17 mouse cellular contexts compared by ENCODE assay signal in genomic region chr2:5911282-5911965, GRCm38 (mm10). TPM values are rescaled to one million over a fixed set of nuclear protein-coding genes. Genes with fewer than 3 reads are reported as not detected.
A peak's percentile ranks its signal among the peaks of the same experiment; 100 is the strongest.
DNase-seq lines count a peak whose midpoint lies in the region; ATAC-seq lines count a peak whose summit lies in the region.
"Had no signal": no experiment of that assay in that cellular context is flagged by ENCODE, and none has a peak within 500 bp of the region (broad histone marks: within the 10 kb centered on the region; RNA-seq: fewer than 3 reads in every experiment).

No protein-coding gene starts in this region.

- H3K4me3 ChIP-seq in forebrain, embryonic 13.5 days = no peak overlapping the region
- no peak overlapping the region for H3K4me3 ChIP-seq in forebrain, embryonic 10.5 days
- H3K4me3 ChIP-seq in midbrain, embryonic 15.5 days = no peak overlapping the region
- H3K4me3 ChIP-seq in midbrain, embryonic 11.5 days (ENCODE audit: low read depth, low read length) = no peak overlapping the region
- H3K4me3 ChIP-seq in hindbrain, embryonic 16.5 days (ENCODE audit: low read length) = no peak overlapping the region
- H3K4me3 ChIP-seq: embryonic facial prominence, embryonic 13.5 days; heart, embryonic 13.5 days; myocyte had no signal

- H3K4me1 ChIP-seq in forebrain, embryonic 13.5 days = 0 out of 2 replicates have a peak, but pooled peaks cover 2% of the 10 kb centered on the region
- no peaks in the 10 kb centered on the region for H3K4me1 ChIP-seq in forebrain, embryonic 10.5 days
- H3K4me1 ChIP-seq in midbrain, embryonic 15.5 days = no peaks in the 10 kb centered on the region
- H3K4me1 ChIP-seq in midbrain, embryonic 11.5 days (ENCODE audit: control insufficient read depth, insufficient read depth, low read length) = no peaks in the 10 kb centered on the region
- no peaks in the 10 kb centered on the region for H3K4me1 ChIP-seq in hindbrain, embryonic 16.5 days (ENCODE audit: control insufficient read depth, insufficient read depth, low read depth, low read length)
- H3K4me1 ChIP-seq: embryonic facial prominence, embryonic 13.5 days; heart, embryonic 13.5 days had no signal

- no peak overlapping the region; the same call in 1 of the 2 replicates for H3K27ac ChIP-seq in forebrain, embryonic 13.5 days
- H3K27ac ChIP-seq in forebrain, embryonic 10.5 days = no peak overlapping the region
- H3K27ac ChIP-seq in midbrain, embryonic 15.5 days = no peak overlapping the region
- H3K27ac ChIP-seq in midbrain, embryonic 11.5 days (ENCODE audit: low read depth, low read length) = no peak overlapping the region
- H3K27ac ChIP-seq in hindbrain, embryonic 16.5 days (ENCODE audit: low read depth, low read length) = no peak overlapping the region
- H3K27ac ChIP-seq: embryonic facial prominence, embryonic 13.5 days; heart, embryonic 13.5 days; liver, embryonic 14.5 days had no signal

- WGBS in forebrain, embryonic 13.5 days = 72% methylated on average over 16 of the region's 16 CpGs
- WGBS in forebrain, embryonic 10.5 days = 84% methylated on average over 16 of the region's 16 CpGs
- 38% methylated on average over 16 of the region's 16 CpGs for WGBS in midbrain, embryonic 15.5 days
- 75% methylated on average over 16 of the region's 16 CpGs for WGBS in midbrain, embryonic 11.5 days
- 50% methylated on average over 16 of the region's 16 CpGs for WGBS in hindbrain, embryonic 16.5 days

- H3K4me2 ChIP-seq in forebrain, embryonic 13.5 days = no peak overlapping the region
- no peak overlapping the region for H3K4me2 ChIP-seq in midbrain, embryonic 15.5 days
- no peak overlapping the region for H3K4me2 ChIP-seq in midbrain, embryonic 11.5 days
- peak overlapping the region; percentile 2; the same call in 1 of the 2 replicates for H3K4me2 ChIP-seq in hindbrain, embryonic 16.5 days (ENCODE audit: low read length)
- H3K4me2 ChIP-seq: embryonic facial prominence, embryonic 13.5 days; heart, embryonic 13.5 days had no signal

- H3K27me3 ChIP-seq in forebrain, embryonic 13.5 days = no peaks in the 10 kb centered on the region
- no peaks in the 10 kb centered on the region for H3K27me3 ChIP-seq in forebrain, embryonic 10.5 days (ENCODE audit: poor library complexity, severe bottlenecking)
- no peaks in the 10 kb centered on the region for H3K27me3 ChIP-seq in midbrain, embryonic 15.5 days (replicated peaks)
- H3K27me3 ChIP-seq in midbrain, embryonic 11.5 days (ENCODE audit: control insufficient read depth, insufficient read depth, low read length) = no peaks in the 10 kb centered on the region
- H3K27me3 ChIP-seq in hindbrain, embryonic 16.5 days (replicated peaks; ENCODE audit: control insufficient read depth, insufficient read depth, low read length) = no peaks in the 10 kb centered on the region
- H3K27me3 ChIP-seq: embryonic facial prominence, embryonic 13.5 days; heart, embryonic 13.5 days had no signal

- peak; percentile 51; the same call in 1 of the 2 replicates for ATAC-seq in forebrain, embryonic 13.5 days
- 0 out of 2 replicates have a peak, but pooled peaks have one; percentile 48 for ATAC-seq in midbrain, embryonic 15.5 days (replicated peaks)
- no peak for ATAC-seq in midbrain, embryonic 11.5 days (ENCODE audit: low FRiP score)
- ATAC-seq in hindbrain, embryonic 16.5 days = peak; percentile 74; the same call in 1 of the 2 replicates

- no peak for DNase-seq in forebrain, embryonic 10.5 days (ENCODE audit: extremely low spot score, low spot score)
- peak; percentile 21 to 24 for DNase-seq in kidney, postnatal 4 days
- DNase-seq in kidney, postnatal 36 days = no peak
- no peak for DNase-seq in midbrain, embryonic 11.5 days (ENCODE audit: low spot score, missing footprints)
- no peak for DNase-seq in B cell, adult 2 months
- DNase-seq: adrenal gland, adult 8-10 months; cerebellum, adult 9-11 months; gastrocnemius, postnatal 36 days; kidney, adult 9 months had no signal

- H3K9ac ChIP-seq in forebrain, embryonic 13.5 days = no peak overlapping the region
- H3K9ac ChIP-seq in midbrain, embryonic 15.5 days = no peak overlapping the region
- no peak overlapping the region for H3K9ac ChIP-seq in midbrain, embryonic 11.5 days (ENCODE audit: low read length)
- no peak overlapping the region for H3K9ac ChIP-seq in hindbrain, embryonic 16.5 days (ENCODE audit: low read depth, low read length)
- H3K9ac ChIP-seq: embryonic facial prominence, embryonic 13.5 days; heart, embryonic 13.5 days; liver, embryonic 14.5 days had no signal

- no peaks in the 10 kb centered on the region for H3K9me3 ChIP-seq in forebrain, embryonic 13.5 days (replicated peaks)
- H3K9me3 ChIP-seq in forebrain, embryonic 10.5 days = no peaks in the 10 kb centered on the region
- no peaks in the 10 kb centered on the region for H3K9me3 ChIP-seq in midbrain, embryonic 15.5 days
- no peaks in the 10 kb centered on the region for H3K9me3 ChIP-seq in midbrain, embryonic 11.5 days (ENCODE audit: control insufficient read depth, low read length)
- no peaks in the 10 kb centered on the region for H3K9me3 ChIP-seq in hindbrain, embryonic 16.5 days (ENCODE audit: control insufficient read depth, low read length)
- H3K9me3 ChIP-seq: embryonic facial prominence, embryonic 13.5 days; G1E; heart, embryonic 13.5 days had no signal

- no peaks in the 10 kb centered on the region for H3K36me3 ChIP-seq in forebrain, embryonic 13.5 days (ENCODE audit: poor library complexity, severe bottlenecking)
- peaks cover 25% of the 10 kb centered on the region; the same call in 1 of the 2 replicates for H3K36me3 ChIP-seq in forebrain, embryonic 10.5 days (replicated peaks)
- H3K36me3 ChIP-seq in midbrain, embryonic 15.5 days (replicated peaks) = no peaks in the 10 kb centered on the region; the same call in 1 of the 2 replicates
- H3K36me3 ChIP-seq in midbrain, embryonic 11.5 days (ENCODE audit: control insufficient read depth, insufficient read depth, low read length) = peaks cover 2% of the 10 kb centered on the region; the same call in 1 of the 2 replicates
- H3K36me3 ChIP-seq in hindbrain, embryonic 16.5 days (ENCODE audit: control insufficient read depth, insufficient read depth, low read length) = 0 out of 2 replicates have a peak, but pooled peaks cover 8% of the 10 kb centered on the region
- H3K36me3 ChIP-seq: G1E had no signal

RNA-seq across cellular contexts. Expression of gene Sec61a2, which starts 16.2 kb away (rescaled TPM):
- polyA plus RNA-seq in forebrain, embryonic 13.5 days (2015; fragmentation: Nextera tagmentation; extraction: Ambion mirVana) = 80.4 and 88.6 TPM in 2 replicates
- 80.6 and 91.9 TPM in 2 replicates for polyA plus RNA-seq in forebrain, embryonic 10.5 days (2016; fragmentation: Nextera tagmentation; extraction: Ambion mirVana)
- polyA plus RNA-seq in midbrain, embryonic 15.5 days (2015; fragmentation: Nextera tagmentation; extraction: Ambion mirVana) = 110 and 114 TPM in 2 replicates
- 74.7 and 85.6 TPM in 2 replicates for polyA plus RNA-seq in midbrain, embryonic 11.5 days (2014; fragmentation: Nextera tagmentation; extraction: Ambion mirVana)
- 121 and 122 TPM in 2 replicates for polyA plus RNA-seq in hindbrain, embryonic 16.5 days (2015; fragmentation: Nextera tagmentation; extraction: Ambion mirVana)

RNA-seq across cellular contexts. Expression of gene Dhtkd1, which starts 31.2 kb away (rescaled TPM):
- 4.2 and 4.6 TPM in 2 replicates for polyA plus RNA-seq in forebrain, embryonic 13.5 days (2015; fragmentation: Nextera tagmentation; extraction: Ambion mirVana)
- polyA plus RNA-seq in forebrain, embryonic 10.5 days (2016; fragmentation: Nextera tagmentation; extraction: Ambion mirVana) = 5.5 and 5.8 TPM in 2 replicates
- polyA plus RNA-seq in midbrain, embryonic 15.5 days (2015; fragmentation: Nextera tagmentation; extraction: Ambion mirVana) = 7.4 and 8.4 TPM in 2 replicates
- 1.4 and 3.7 TPM in 2 replicates for polyA plus RNA-seq in midbrain, embryonic 11.5 days (2014; fragmentation: Nextera tagmentation; extraction: Ambion mirVana)
- 6.1 and 6.7 TPM in 2 replicates for polyA plus RNA-seq in hindbrain, embryonic 16.5 days (2015; fragmentation: Nextera tagmentation; extraction: Ambion mirVana)
- polyA plus RNA-seq: G1E had no signal

RNA-seq across cellular contexts. Expression of gene Upf2, which starts 39.8 kb away (rescaled TPM):
- polyA plus RNA-seq in forebrain, embryonic 13.5 days (2015; fragmentation: Nextera tagmentation; extraction: Ambion mirVana) = 9.9 and 10.7 TPM in 2 replicates
- 11.1 and 11.5 TPM in 2 replicates for polyA plus RNA-seq in forebrain, embryonic 10.5 days (2016; fragmentation: Nextera tagmentation; extraction: Ambion mirVana)
- 8.3 and 8.8 TPM in 2 replicates for polyA plus RNA-seq in midbrain, embryonic 15.5 days (2015; fragmentation: Nextera tagmentation; extraction: Ambion mirVana)
- 13.2 and 14.0 TPM in 2 replicates for polyA plus RNA-seq in midbrain, embryonic 11.5 days (2014; fragmentation: Nextera tagmentation; extraction: Ambion mirVana)
- polyA plus RNA-seq in hindbrain, embryonic 16.5 days (2015; fragmentation: Nextera tagmentation; extraction: Ambion mirVana) = 6.4 and 7.8 TPM in 2 replicates

RNA-seq across cellular contexts. Expression of gene Gm13199, which starts 48.7 kb away (rescaled TPM):
- 2.0 and 2.3 TPM in 2 replicates for polyA plus RNA-seq in forebrain, embryonic 13.5 days (2015; fragmentation: Nextera tagmentation; extraction: Ambion mirVana)
- 1.3 and 2.0 TPM in 2 replicates for polyA plus RNA-seq in forebrain, embryonic 10.5 days (2016; fragmentation: Nextera tagmentation; extraction: Ambion mirVana)
- 1.1 and 1.4 TPM in 2 replicates for polyA plus RNA-seq in midbrain, embryonic 15.5 days (2015; fragmentation: Nextera tagmentation; extraction: Ambion mirVana)
- 2.2 and 2.5 TPM in 2 replicates for polyA plus RNA-seq in midbrain, embryonic 11.5 days (2014; fragmentation: Nextera tagmentation; extraction: Ambion mirVana)
- polyA plus RNA-seq in hindbrain, embryonic 16.5 days (2015; fragmentation: Nextera tagmentation; extraction: Ambion mirVana) = 0.87 and 0.99 TPM in 2 replicates
- polyA plus RNA-seq: G1E had no signal

Comparison
In these comparisons a context has a peak if more than half of its experiments do, and no peak if none do; other contexts are left out.
1. DNase-seq: peak in kidney, postnatal 4 days (2 of 2); none in forebrain, embryonic 10.5 days (single experiment), kidney, postnatal 36 days (0 of 2), midbrain, embryonic 11.5 days (single experiment) and B cell, adult 2 months (0 of 2).